Mouse (Mus musculus) 3T3-L1 (cell line): Measurements from ENCODE around the gene Olfr126.

Experiments
- DNase-seq: peaks from one replicate; pipeline ENCODE4 v3.0.0-alpha.2; 2015; ENCODE audit warnings: low read depth, low spot score

Gene Olfr126

GRCm38 (mm10) chr17:37847183-37847582 lies at the start of gene Olfr126:
Olfr126 (plus strand) TSS chr17:37847483.
- no peak for DNase-seq

DNA sequence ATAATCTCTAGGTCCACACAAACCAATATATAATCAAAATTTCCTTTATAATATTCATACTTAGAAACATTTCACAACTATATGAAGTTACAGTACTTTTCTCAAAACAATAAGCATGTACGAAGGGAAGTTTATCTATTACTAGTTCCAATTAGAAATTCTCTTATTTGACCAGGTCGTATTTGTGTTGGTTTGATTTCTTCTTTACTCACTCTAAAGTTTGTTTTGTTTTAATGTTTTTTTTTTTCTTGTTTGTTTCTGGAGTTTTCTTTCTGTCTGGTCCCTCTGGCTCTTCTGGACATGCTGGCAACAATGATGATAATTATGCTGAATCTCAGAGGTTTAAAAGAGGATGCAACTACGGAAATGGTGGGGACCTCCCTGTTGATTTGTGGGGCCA lies 47.7 kb upstream of the Olfr126 start, which contains the start of gene Olfr124:
TSS of gene Olfr124 (plus strand) at position 301 of the 400 bp plus-strand sequence.
- no peak for DNase-seq

- no peak for DNase-seq
Measured at GRCm38 (mm10) chr17:37832649-37833048, 14.6 kb upstream of the Olfr126 start, which contains the start of gene Olfr125. Olfr125 (plus strand) TSS chr17:37832949.

GRCm38 (mm10) chr17:37863901-37864300 lies 16.6 kb downstream of the Olfr126 start:
- DNase-seq: no peak

DNA sequence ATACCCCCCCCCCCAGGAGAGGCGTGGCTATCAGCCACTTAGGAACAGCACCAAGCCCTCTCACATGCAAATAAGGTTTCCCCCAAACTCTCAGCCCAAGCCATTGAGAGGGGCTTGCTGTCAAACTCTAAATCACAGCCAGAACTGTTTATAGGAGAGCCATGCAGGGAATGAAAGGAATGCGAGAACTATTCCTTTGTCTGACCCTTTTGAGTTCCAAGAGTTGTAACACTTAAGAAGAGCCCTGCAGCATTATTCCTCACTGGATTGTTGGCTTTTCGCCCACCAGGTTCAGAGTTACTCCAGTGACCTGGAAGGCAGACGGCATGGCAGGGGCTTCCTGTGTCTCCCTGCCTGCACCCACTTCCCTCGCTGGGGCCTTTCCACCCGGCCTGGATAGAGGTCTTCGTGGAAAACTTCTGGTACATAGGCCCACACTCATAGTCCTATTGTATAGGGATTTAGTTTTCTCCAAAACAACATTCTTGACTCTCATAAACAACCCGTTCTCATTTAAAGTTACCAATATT lies 22.5 kb downstream of the Olfr126 start:
- no peak for DNase-seq

DNA sequence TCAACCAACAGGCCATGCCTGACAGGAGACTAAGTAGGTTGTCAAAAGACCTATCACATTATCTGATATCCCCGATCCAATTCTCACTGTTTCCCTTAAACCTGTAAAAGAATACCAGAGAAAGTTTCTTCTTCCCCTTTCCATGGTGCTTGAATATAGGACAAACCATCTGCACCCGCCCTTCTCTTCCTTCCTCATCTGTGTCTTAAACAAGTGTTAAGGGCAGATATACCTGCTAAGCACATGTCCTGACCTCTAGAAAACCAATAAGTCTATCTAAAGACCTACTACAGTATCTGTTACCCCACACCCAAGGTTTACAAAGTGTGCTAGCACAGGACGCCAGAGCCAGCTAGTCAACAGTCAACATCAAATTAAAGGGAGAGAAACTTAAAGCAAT lies 26.5 kb downstream of the Olfr126 start:
- no peak for DNase-seq

DNA sequence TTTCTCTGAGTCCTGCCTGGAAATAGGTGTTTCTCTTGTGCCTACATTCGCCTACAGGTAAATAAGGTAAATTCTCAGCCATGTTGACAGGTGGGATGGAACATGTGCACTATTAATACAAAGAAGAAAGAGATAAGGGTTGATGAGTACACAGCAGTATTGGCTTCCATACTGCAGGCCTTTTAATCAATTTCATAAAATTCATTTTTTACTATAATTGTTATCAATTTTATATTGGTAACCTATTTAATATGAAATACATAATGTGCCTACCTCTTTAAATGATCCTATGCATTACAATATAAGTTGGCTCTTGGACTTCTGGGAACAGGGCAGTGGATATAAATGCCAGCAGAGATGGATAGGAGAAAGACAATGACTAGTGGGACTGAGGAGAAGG lies 52.9 kb downstream of the Olfr126 start, which contains the start of gene Olfr127:
TSS of gene Olfr127 (plus strand) at position 301 of the 400 bp plus-strand sequence.
- DNase-seq: no peak
